Mouse (Mus musculus) left cerebral cortex, adult 18-20 months (tissue): ENCODE data around the gene Pex26. TPM values are rescaled to one million over a fixed set of nuclear protein-coding genes. Genes with fewer than 3 reads are reported as not detected.

Experiments
- DNase-seq, 2 experiments: peaks; one replicate each; pipeline ENCODE4 v3.0.0; 2021 to 2022; ENCODE audit warnings: low spot score in 2 of 2, mixed read lengths in 1 of 2
- total RNA-seq, 2 experiments: library from RNA; stranded (reverse); gene quantifications; 2 replicates each; pipeline ENCODE4 v1.2.3; 2021

Pex26 gene
- total RNA-seq, 2 experiments from 2014 or later = 14.4 to 16.4 TPM

DNA sequence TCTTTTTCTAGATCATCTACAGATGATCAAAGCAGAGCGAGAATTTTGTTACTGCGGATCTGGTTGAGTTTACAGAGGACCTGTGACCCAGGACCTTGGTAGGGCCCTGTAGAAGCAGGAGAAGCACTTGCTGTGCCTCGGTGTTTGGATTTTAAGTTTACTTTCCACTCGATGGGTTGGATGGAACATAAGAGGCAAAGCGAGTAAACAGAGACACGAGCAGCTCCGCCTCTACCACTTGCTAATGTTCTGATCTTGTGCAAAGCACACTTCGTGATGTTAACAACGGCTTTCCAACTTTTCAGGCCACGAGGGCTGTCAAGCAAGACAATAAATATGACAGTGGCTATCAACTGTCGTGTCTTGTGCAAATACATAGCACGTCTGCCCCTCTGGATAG is 20.9 kb upstream of the Pex26 start:
- no peak for DNase-seq

- DNase-seq = no peak
These were observed 17.3 kb upstream of the Pex26 start for GRCm38 (mm10) chr6:121166098-121166552.

GRCm38 (mm10) chr6:121167381-121167975 is 16.0 kb upstream of the Pex26 start:
- no peak for DNase-seq

DNA sequence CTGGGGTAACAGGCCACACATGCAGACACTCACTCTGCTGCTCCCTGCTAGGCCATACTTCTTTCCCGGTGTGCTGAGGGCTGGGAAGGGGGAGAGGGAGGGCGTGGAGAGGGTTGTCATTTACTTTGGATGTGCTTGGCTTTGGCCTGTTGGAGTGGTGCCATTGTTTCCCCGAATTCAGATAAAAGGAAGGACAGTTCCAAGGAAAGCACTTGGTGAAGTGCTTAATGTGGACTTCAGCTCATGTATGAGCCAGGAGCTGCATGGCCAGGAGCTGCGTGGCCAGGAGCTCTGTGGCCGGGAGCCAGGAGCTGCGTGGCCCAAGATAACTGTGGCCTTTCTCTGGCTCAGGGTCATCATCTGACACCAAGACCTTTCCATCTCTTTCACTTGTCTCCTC is 12.4 kb upstream of the Pex26 start:
- DNase-seq = no peak

DNA sequence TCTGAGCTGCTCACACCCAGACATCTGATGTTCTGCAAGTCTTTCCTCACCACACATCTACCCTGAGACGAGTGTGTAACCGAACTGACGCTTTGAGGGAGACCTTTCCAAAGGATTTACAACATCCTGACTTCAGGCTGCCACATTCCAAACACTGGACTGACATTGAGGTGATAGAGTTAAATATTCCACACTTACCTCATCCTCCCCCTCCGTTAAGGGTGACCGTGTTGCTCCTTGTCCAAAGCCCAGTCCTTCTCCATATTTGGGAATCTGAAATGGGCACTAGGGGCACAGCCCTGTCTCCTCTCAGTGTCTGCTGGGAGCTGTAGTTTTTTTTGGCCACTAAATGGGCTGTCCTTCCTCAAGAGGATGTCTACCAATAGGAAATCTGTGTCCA is 10.0 kb upstream of the Pex26 start:
- no peak for DNase-seq

GRCm38 (mm10) chr6:121174761-121175160 is 8.7 kb upstream of the Pex26 start:
- no peak for DNase-seq

GRCm38 (mm10) chr6:121176011-121176730 is 7.3 kb upstream of the Pex26 start:
- DNase-seq = no peak

- no peak for DNase-seq
These were observed 6.8 kb upstream of the Pex26 start for GRCm38 (mm10) chr6:121176731-121177098.

DNA sequence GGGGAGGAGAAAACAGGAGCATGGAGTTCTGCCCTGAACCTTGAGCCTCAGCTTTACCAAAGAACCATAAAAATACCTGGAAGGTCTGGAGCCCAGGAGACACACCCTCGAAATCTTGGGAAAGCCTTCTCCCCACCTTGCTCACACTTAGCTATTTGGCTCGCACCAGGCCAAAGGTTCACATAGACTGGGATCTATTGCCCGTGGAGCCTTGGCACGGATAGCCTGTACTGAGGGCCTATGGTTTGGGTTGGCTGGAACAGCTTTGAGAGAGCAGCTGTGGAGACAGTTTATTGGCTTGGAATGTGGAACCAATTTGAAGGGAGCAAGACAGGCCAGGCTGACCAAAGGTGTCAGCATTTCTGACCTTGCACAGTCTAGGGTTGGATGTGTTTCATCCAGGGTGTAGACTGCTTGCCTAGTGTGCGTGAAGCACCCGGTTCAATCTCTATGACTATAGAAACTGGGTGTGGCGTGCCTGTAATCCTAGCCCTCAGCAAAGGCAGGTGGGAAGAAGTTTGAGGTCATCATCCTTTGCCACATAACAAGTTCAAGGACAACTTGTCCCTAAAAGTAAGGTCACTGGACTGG is 6.3 kb upstream of the Pex26 start:
- DNase-seq = no peak

DNA sequence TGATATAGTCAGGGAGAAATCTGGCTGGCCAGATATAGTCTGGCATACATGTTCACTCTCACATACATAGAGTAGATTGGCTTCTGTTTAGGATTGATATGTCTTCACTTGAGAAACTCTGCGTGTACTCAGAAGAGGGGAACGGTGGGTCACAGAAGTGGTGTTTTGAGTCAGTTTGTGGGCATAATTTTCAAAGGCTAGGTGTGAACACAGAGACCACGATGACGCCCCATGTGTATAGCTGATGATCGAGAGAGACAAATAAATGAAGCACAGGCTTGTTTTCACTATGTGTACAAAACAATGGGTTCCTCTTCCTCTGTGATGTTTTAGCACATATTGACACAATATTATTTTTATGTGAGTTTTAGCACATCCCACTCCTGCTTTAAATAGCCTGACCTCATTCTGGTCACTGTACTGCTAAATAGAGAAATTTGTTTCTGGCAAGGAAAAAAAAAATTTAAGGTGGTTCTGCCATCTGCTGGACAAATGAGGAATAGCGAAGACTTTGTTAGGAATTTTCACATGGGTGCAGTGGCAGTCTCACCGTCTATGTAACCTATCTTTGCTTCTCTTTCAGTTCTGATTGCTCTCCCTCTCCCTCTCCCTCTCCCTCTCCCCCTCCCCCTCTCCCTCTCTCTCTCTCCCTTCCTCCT is 4.6 kb upstream of the Pex26 start:
- peak; percentile 79 to 81 for DNase-seq

GRCm38 (mm10) chr6:121179846-121180245 is 3.6 kb upstream of the Pex26 start:
- no peak for DNase-seq

DNA sequence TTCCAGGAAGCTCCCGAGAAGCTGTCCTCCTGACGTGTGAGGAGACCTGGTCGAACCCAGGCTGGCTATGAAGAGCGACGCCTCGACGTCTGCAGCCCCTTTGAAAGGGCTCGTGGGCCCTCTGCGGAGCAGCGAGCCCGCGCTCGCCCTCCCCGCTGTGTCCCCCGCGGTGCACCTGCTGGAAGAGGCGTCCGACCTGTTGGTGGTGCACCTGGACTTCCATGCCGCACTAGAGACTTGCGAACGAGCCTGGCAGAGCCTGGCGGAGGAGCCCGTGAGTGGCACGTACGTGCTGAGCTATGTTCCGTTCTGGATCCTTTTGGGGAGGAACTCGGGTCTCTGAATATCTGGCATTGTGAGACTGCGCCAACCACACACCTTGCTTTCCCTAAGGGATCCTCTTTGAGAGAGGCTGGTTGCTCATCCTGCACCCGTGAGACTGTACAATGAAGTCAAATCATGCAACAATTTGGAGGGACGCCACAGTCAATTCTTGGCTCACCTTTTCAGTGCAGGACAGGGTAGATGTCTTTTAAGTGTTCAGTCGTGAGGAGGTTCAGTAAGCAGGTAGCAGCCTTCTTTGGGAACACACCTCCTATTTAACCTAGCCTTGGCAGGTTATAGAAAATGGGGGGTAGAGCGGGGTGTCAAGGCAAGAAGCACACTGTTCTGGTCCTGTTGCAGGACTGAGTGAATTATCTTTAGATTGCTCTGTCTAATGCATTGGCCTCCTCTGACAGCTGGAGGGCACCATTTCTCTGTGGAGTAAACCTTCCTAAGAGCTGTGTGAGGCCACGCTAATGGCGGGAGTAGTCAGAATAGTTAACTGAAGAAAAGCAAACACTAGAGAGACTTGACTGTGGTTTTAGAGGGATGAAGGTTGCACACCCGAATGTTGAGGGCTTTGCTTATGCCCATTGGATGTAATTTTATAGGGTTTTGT is 1.0 kb downstream of the Pex26 start:
- peak; percentile 51 to 55 for DNase-seq

DNA sequence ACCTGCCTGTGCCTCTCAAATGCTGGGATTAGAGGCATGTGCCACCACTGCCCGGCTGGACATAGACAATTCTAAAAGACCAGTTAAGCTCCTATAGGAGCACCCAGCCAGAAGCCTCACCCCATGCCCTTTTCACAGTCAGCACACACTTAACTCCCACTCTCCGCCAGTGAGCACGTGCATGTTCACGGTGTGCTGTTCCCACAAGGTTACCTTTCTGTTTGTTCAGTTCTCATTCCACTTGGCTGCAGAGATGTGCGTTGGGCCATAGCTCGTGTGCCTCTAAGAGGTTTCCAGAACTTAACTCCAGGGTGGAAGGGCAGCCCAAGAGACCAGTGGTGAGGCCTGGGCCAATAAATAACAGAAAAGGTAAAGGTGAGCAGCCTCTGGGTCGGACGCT is 1.8 kb downstream of the Pex26 start:
- no peak for DNase-seq

DNA sequence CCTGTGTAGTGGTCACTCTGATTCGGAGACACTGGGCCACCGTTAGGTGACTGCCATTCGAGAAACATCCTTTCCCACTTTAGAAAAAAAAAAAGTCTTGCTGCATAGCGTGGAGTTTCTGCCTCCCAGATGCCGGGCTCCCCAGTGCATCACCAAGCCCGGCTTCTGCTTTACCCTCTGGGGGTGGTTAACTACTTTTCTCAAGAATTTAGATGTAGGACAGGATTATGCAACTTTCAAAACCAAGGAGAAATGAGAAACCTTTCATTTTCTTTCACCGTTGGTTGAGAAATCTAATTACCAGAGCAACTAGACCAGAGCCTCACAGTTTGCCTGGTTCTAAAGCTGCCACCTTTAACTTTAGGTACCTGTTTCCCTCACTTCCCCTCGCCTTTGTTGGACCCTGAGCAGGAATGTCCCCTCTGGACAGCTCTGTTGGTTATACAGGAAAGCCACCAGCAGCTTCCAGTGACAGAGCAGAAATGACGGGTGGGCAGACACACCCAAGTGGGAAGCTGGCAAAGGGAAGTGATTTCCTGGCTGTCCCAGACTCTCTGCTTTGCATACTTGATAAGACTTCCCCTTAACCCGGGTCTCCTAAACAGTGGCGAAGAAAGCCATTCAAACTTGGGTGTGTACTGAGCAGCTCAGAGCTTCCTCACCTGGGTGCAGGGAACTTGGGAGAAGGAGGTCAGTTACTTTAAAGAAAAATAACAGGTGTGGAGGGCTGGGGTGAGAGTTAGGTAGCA is 8.0 kb downstream of the Pex26 start:
- DNase-seq = no peak

DNA sequence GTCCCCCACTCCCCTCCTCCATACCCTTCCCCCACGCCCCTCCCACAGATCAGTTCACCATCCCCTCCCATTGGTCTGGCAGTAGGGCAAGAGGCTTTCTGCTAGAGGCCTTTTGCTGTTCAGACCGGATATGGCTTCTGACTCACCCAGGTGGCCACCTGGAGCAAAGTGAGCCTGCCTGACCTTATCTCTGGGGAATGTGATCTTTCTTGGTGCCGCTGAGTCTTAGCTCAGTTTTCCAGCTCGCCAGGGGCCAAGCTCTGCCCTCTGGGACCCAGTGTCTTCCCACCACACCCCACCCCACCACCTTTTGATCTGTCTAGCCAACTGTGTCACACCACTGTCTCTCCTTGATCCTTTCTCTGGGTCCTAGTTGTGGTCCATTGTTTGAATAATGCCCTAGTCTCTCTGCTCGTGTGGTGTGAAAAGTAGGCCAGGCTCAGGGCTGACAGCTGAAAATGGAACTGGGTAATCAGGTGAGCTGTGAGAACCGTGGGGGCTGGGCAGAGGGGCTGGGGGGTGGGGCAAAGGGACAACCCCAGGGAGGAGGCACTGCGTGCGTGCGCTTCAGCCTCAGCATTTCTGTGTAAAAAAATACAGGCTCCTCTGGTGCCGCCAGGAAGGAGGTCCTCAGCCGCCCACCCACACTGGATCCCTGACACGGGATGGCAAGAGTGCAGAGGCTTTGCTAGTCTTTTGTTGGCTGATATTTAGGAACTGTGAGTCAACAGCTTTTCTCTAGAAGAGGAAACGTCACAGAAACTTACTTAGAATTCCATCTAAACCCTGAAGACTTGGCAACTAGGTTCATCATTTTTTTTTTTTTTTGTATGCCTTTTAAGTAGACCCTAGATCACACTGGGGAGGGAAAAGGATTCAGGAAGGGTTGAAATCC is 10.8 kb downstream of the Pex26 start:
- DNase-seq = no peak

DNA sequence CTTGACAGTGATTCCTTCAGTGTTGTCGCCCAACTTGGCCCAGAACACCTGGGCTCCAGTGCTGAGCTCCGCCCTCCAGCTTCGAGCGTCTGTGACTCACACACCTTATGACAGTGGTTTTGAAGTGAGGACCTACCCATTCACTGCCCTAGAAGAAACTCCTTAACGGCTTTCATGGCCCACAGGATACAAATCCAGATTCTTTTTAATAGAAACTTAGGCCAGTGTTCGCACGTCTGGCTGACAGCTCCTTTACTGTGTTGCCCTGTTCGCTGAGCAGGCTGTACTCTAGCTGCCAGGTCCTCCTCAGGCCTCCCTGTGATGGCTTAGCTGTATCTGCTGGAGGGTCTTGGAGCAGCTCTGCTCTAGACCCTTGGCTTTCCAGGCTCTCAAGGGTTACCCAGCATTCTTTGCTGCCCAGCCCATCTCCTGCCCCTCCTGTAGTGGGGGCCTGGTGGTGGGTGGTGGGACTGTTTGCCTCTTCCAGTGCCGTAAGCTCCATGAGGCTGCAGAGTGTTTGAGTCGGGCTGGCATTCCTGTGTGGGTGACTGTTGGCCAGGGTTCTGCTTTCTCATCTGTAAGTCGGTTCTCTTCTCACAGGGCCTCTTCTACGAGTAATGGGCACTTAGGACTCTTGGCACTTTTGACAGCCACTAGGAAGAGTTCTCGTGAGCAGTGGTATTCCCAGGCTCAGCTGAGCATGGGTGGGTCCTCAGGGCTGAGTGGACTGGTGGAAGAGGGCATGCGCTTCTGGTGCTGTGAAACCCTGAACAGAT is 11.7 kb downstream of the Pex26 start:
- peak; percentile 47 to 60 for DNase-seq

- no peak for DNase-seq
These were observed 14.4 kb downstream of the Pex26 start for GRCm38 (mm10) chr6:121197807-121198365.

- DNase-seq = no peak
These were observed 17.0 kb downstream of the Pex26 start for GRCm38 (mm10) chr6:121200458-121200857.
